Mouse (Mus musculus) E14TG2a.4 (cell line): ENCODE data around the gene Pax8.

Source experiments
- H3K27me3 ChIP-seq: 2 replicates; pipeline ENCODE4 v1.6.1; 2014; ENCODE audit warnings: low read length, control low read depth; ENCODE audit not compliant: insufficient read depth
- H3K36me3 ChIP-seq: 2 replicates; pipeline ENCODE4 v1.6.1; 2014; ENCODE audit warnings: low read length, control low read depth; ENCODE audit not compliant: insufficient read depth
- H3K4me1 ChIP-seq: replicated peaks from 2 replicates; pipeline ENCODE4 v1.6.1; 2014; ENCODE audit warnings: low read depth, low read length, control low read depth
- H3K4me3 ChIP-seq: replicated peaks from 2 replicates; pipeline ENCODE4 v1.5.1; 2014; ENCODE audit warnings: mild to moderate bottlenecking, low read length
- H3K9me3 ChIP-seq: 2 replicates; pipeline ENCODE4 v1.6.1; 2014; ENCODE audit warnings: low read length, control low read depth
- CTCF ChIP-seq: conservative IDR thresholded peaks from 2 replicates; pipeline ENCODE4 v1.5.1; 2014; ENCODE audit warnings: low read length
- NANOG ChIP-seq: IDR thresholded peaks from 2 replicates; pipeline ENCODE4 v1.6.1; 2014; ENCODE audit warnings: borderline replicate concordance, low read length, mixed read lengths
- POU5F1 ChIP-seq: IDR thresholded peaks from 2 replicates; pipeline ENCODE4 v1.6.1; 2014; ENCODE audit warnings: low read length, borderline replicate concordance

Gene Pax8

GRCm38 (mm10) chr2:24472111-24472510 lies 3.3 kb downstream of the Pax8 start:
- Histone ChIP-seq H3K4me3 (no peak overlapping the region), H3K9me3 (no peaks in the 10 kb centered on the region), H3K4me1 (peaks cover 36% of the 10 kb centered on the region), H3K27me3 (peaks cover 61% of the 10 kb centered on the region), H3K36me3 (no peaks in the 10 kb centered on the region)
- TF ChIP-seq CTCF (no peak), POU5F1 (no peak), NANOG (no peak)

GRCm38 (mm10) chr2:24469102-24469501 lies 6.3 kb downstream of the Pax8 start:
- no peak overlapping the region for H3K4me3 ChIP-seq
- TF ChIP-seq NANOG, result no peak
- no peak for TF ChIP-seq CTCF
- no peak for TF ChIP-seq POU5F1
- no peaks in the 10 kb centered on the region for H3K36me3 ChIP-seq
- no peaks in the 10 kb centered on the region for H3K9me3 ChIP-seq
- peaks cover 22% of the 10 kb centered on the region for H3K4me1 ChIP-seq
- peaks cover 46% of the 10 kb centered on the region for H3K27me3 ChIP-seq

- H3K9me3 ChIP-seq, result no peaks in the 10 kb centered on the region
- H3K4me3 ChIP-seq, result no peak overlapping the region
- TF ChIP-seq NANOG, result no peak
- TF ChIP-seq POU5F1, result no peak
- TF ChIP-seq CTCF, result no peak
Measured at GRCm38 (mm10) chr2:24468430-24468829, 7.0 kb downstream of the Pax8 start.

GRCm38 (mm10) chr2:24467156-24467555 lies 8.2 kb downstream of the Pax8 start:
- Histone ChIP-seq H3K36me3 (no peaks in the 10 kb centered on the region), H3K4me1 (peaks cover 8% of the 10 kb centered on the region), H3K9me3 (no peaks in the 10 kb centered on the region), H3K27me3 (peaks cover 28% of the 10 kb centered on the region), H3K4me3 (no peak overlapping the region)
- TF ChIP-seq NANOG (peak; percentile 12; the same call in 1 of the 2 replicates), CTCF (no peak), POU5F1 (no peak)

More at GRCm38 (mm10) chr2:24468430-24468829, 7.0 kb downstream of the Pax8 start:
- peaks cover 16% of the 10 kb centered on the region for H3K4me1 ChIP-seq
- no peaks in the 10 kb centered on the region for H3K36me3 ChIP-seq
- H3K27me3 ChIP-seq, result peaks cover 39% of the 10 kb centered on the region

DNA sequence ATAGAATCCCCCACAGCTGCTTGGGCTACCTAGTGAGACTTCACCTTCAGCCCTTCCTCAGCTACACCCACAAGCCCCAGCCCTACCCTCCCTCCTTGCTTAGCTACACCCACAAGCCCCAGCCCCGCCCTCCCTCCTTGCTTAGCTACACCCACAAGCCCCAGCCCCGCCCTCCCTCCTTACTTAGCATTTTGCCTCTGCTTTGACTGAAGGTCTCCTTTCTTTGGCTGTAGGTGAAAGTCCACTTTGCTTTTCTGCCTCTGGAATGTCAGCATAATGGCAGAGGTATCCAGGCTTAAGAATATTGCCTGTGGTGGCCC lies 14.6 kb downstream of the Pax8 start:
- peaks cover 11% of the 10 kb centered on the region for H3K4me1 ChIP-seq
- TF ChIP-seq POU5F1 (no peak), CTCF (no peak), NANOG (no peak)
- H3K36me3 ChIP-seq, result no peaks in the 10 kb centered on the region
- no peaks in the 10 kb centered on the region for H3K9me3 ChIP-seq
- no peak overlapping the region for H3K4me3 ChIP-seq
- peaks cover 27% of the 10 kb centered on the region for H3K27me3 ChIP-seq

GRCm38 (mm10) chr2:24460112-24460807 lies 15.1 kb downstream of the Pax8 start:
- H3K36me3 ChIP-seq, result no peaks in the 10 kb centered on the region
- peaks cover 25% of the 10 kb centered on the region for H3K27me3 ChIP-seq
- no peaks in the 10 kb centered on the region for H3K9me3 ChIP-seq
- no peak overlapping the region for H3K4me3 ChIP-seq
- peaks cover 14% of the 10 kb centered on the region for H3K4me1 ChIP-seq
- TF ChIP-seq CTCF, result no peak
- no peak for TF ChIP-seq NANOG
- no peak for TF ChIP-seq POU5F1

DNA sequence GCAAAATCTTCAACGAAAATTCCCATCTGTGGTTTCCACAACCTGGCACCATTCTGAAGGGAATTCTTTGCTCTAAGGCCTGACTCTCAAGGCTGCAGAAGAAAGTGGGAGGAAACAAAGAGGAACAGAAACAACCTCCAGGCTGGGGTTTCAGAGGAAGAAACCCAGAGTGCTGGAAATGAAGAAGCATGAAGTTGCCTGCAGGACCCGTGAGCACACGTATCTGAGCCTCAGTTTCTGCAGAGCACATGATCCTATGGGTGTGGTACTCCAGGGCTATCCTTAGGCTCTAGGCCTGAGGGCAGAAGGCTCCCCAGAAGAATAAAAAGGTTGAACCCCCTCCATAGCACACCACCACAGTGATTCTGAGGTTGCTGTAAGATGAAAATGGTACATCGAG lies 18.6 kb downstream of the Pax8 start:
- peaks cover 16% of the 10 kb centered on the region for H3K27me3 ChIP-seq
- TF ChIP-seq POU5F1 (no peak), NANOG (no peak), CTCF (no peak)
- no peak overlapping the region for H3K4me3 ChIP-seq
- H3K9me3 ChIP-seq, result no peaks in the 10 kb centered on the region
- H3K36me3 ChIP-seq, result no peaks in the 10 kb centered on the region
- H3K4me1 ChIP-seq, result peaks cover 14% of the 10 kb centered on the region

DNA sequence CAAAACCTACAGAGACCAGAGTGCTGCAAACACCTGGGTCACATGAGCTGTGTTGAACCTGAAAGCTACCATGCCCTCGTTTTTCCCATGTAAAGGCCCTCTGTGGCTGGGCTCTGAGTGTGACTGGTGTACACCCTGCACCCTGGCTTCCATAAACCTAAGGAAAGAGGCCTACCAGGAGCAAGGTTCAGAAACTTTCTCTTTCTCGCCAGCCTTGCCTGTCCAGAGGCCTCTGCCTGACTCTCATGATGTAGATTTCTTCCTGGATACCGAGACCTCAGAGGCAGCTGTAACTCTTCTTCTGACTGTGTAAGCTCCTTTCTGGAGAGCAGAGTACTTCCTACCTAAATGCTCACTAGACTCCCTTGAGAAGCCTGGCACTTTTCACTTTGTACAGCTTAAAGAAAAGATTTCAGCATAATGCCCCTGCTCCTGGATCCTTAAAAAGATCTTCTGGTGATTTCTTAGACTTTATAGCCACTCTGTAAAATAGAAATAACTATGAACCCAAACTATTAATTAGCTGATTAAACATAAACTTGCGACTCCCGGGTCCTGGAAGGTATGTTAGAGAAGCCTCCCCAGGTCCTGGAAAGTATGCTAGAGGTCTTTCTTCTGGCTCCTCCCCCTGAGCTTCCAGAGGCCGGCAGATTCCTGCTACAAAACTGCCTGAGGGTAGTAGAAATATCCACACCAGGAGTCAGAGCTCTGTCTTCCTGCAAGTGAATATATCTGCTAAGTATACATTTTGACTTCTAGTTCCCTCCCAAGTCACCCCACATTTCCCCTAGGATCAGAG lies 20.1 kb downstream of the Pax8 start:
- Histone ChIP-seq H3K27me3 (peaks cover 16% of the 10 kb centered on the region), H3K4me1 (peaks cover 4% of the 10 kb centered on the region), H3K36me3 (no peaks in the 10 kb centered on the region), H3K4me3 (no peak overlapping the region), H3K9me3 (no peaks in the 10 kb centered on the region)
- no peak for TF ChIP-seq NANOG
- TF ChIP-seq CTCF, result no peak
